Mouse (Mus musculus): Measurements from ENCODE around the gene Cfap157. TPM values are rescaled to one million over a fixed set of nuclear protein-coding genes. Genes with fewer than 3 reads are reported as not detected.

Gene Cfap157
- polyA plus RNA-seq, 1 experiment from 2014 or later, result 0.30 TPM

DNA sequence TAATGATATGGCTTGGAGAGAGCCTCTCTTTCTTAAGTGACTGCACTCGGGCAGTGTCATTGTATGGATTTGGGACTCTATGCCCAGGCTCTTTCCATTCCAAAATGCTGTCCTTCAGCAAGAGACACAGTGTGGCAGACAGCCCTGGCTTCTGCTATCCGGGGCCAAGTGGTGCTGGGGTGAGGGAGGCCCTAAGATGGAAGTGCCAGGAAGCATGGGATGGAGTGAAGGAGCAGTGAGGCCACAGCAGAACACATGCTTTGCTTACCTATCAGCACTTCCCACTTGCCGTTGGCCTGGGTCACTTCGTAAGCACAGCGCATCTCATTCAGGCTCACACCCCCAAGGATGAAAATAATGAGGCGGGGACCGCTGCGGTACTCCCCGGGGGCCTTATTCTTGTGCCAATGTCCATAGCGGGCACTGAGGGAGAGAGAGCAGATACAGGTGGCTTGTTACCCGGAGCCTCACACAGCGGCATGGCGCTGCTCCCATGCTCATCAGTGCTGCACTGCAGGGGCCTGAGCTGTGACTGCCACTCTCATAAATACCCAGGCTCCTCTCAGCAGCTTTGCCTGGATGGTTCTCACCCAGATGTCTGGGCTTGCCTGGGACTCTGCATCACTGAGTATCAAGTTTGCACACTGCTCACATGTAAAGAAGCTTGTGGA, 11.7 kb upstream of the Cfap157 start:
- Histone ChIP-seq H3K4me3 (ENCODE audit: low read depth, low read length) (no peak overlapping the region), H3K36me3 (ENCODE audit: control insufficient read depth, insufficient read depth, low read length) (peaks cover 9% of the 10 kb centered on the region; the same call in 1 of the 2 replicates), H3K9ac (ENCODE audit: low read depth, low read length) (no peak overlapping the region), H3K27me3 (replicated peaks; ENCODE audit: control insufficient read depth, insufficient read depth, low read length) (no peaks in the 10 kb centered on the region), H3K27ac (ENCODE audit: low read depth, low read length) (no peak overlapping the region), H3K9me3 (ENCODE audit: control insufficient read depth, low read length) (no peaks in the 10 kb centered on the region), H3K4me1 (replicated peaks; ENCODE audit: control insufficient read depth, insufficient read depth, low read length) (no peaks in the 10 kb centered on the region), H3K4me2 (no peak overlapping the region)
- 85% methylated on average over 13 of the region's 13 CpGs for WGBS
- DNase-seq (ENCODE audit: low spot score) (no peak), ATAC-seq (replicated peaks; ENCODE audit: low FRiP score) (no peak)

DNA sequence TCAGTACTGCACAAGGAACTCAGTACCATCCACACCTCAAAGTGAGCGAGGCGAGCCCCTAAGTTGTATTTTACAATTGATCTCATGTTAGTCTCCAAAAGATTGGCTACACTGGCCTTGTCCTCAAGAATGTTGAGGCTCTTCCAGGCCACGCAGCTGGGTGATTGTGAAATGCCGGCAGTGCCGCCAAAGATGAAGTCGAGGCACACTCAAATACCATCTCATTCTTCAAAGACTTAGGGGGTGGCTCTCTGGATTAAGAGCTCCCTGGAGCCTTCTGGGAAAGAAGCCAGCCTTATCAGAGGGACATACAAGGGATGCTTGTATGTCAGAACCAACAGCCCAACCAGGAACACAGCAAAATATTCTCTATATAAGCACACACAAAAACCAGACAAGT, 7.1 kb upstream of the Cfap157 start:
- Histone ChIP-seq H3K4me3 (ENCODE audit: low read depth, low read length) (no peak overlapping the region), H3K27me3 (replicated peaks; ENCODE audit: control insufficient read depth, insufficient read depth, low read length) (no peaks in the 10 kb centered on the region), H3K27ac (ENCODE audit: low read depth, low read length) (no peak overlapping the region), H3K36me3 (ENCODE audit: control insufficient read depth, insufficient read depth, low read length) (no peaks in the 10 kb centered on the region), H3K4me2 (no peak overlapping the region), H3K9ac (ENCODE audit: low read depth, low read length) (no peak overlapping the region), H3K4me1 (replicated peaks; ENCODE audit: control insufficient read depth, insufficient read depth, low read length) (peaks cover 3% of the 10 kb centered on the region; the same call in 1 of the 2 replicates), H3K9me3 (ENCODE audit: control insufficient read depth, low read length) (no peaks in the 10 kb centered on the region)
- DNase-seq (ENCODE audit: low spot score) (no peak), ATAC-seq (replicated peaks; ENCODE audit: low FRiP score) (no peak)
- WGBS, result 84% methylated on average over 6 of the region's 6 CpGs

DNA sequence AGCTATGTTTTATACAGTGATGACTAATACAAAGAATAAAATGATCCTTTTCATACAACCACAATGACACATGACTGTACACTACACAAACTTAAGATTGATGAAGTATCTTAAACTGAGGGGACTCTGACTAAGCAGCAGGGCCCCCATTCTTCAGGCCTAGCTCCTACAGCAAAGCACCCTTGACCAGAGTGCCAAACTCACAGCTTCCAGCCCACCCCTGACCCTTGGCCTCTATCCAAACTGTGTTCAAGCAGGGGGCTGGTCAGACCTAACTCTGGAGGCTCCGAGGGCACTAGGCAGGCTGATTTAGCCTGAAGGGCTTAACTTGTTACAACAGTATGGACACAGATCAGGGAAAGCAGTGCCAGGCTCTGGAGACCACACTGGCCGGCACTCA, 4.4 kb upstream of the Cfap157 start:
- ATAC-seq (replicated peaks; ENCODE audit: low FRiP score), result no peak
- Histone ChIP-seq H3K9ac (ENCODE audit: low read depth, low read length) (no peak overlapping the region), H3K36me3 (ENCODE audit: control insufficient read depth, insufficient read depth, low read length) (no peaks in the 10 kb centered on the region), H3K4me1 (replicated peaks; ENCODE audit: control insufficient read depth, insufficient read depth, low read length) (peaks cover 3% of the 10 kb centered on the region; the same call in 1 of the 2 replicates), H3K27ac (ENCODE audit: low read depth, low read length) (no peak overlapping the region), H3K4me3 (ENCODE audit: low read depth, low read length) (no peak overlapping the region), H3K27me3 (replicated peaks; ENCODE audit: control insufficient read depth, insufficient read depth, low read length) (no peaks in the 10 kb centered on the region), H3K4me2 (no peak overlapping the region), H3K9me3 (ENCODE audit: control insufficient read depth, low read length) (no peaks in the 10 kb centered on the region)
- WGBS, result 50% methylated on average over 2 of the region's 2 CpGs
- no peak for DNase-seq (ENCODE audit: low spot score)

DNA sequence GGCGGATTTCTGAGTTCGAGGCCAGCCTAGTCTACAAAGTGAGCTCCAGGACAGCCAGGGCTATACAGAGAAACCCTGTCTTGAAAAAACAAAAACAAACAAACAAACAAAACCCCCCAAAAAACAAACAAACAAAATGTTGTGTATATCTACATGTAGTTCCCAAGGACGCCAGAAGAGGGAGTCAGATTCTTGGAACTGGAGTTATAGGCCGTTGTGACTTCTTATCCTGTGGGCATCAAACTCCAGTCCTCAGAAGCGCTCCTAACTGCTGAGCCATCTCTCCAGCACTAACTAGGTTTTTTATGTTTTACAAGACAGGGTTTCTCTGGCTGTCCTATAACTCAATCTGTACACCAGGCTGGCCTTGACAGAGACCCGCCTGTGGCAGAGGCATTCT, 2.9 kb upstream of the Cfap157 start:
- no peaks in the 10 kb centered on the region for H3K27me3 ChIP-seq (replicated peaks; ENCODE audit: control insufficient read depth, insufficient read depth, low read length)
- H3K27ac ChIP-seq (ENCODE audit: low read depth, low read length), result no peak overlapping the region
- no peak for DNase-seq (ENCODE audit: low spot score)
- H3K4me2 ChIP-seq, result no peak overlapping the region
- H3K9me3 ChIP-seq (ENCODE audit: control insufficient read depth, low read length), result no peaks in the 10 kb centered on the region
- peaks cover 3% of the 10 kb centered on the region; the same call in 1 of the 2 replicates for H3K4me1 ChIP-seq (replicated peaks; ENCODE audit: control insufficient read depth, insufficient read depth, low read length)
- H3K9ac ChIP-seq (ENCODE audit: low read depth, low read length), result no peak overlapping the region
- no peaks in the 10 kb centered on the region for H3K36me3 ChIP-seq (ENCODE audit: control insufficient read depth, insufficient read depth, low read length)
- no peak overlapping the region for H3K4me3 ChIP-seq (ENCODE audit: low read depth, low read length)
- WGBS, result 47% methylated on average over 6 of the region's 6 CpGs
- ATAC-seq (replicated peaks; ENCODE audit: low FRiP score), result no peak

DNA sequence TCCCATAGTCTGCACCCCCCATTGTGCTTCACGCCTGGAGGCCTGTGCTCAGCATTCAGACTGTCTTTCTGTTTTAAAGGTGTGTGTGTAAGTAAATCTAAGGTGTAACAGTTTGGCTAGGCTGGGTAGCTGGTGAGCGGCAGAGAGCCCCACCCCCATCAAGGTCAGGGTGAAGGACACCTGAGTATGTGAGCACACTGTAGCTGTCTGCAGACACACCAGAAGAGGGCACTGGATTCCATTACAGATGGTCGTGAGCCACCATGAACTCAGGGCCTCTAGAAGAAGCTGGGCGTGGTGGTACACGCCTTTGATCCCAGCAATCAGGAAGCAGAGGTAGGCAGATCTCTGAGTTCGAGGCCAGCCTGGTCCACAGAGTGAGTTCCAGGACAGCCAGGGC, 2.5 kb downstream of the Cfap157 start:
- Histone ChIP-seq H3K36me3 (ENCODE audit: control insufficient read depth, insufficient read depth, low read length) (peaks cover 2% of the 10 kb centered on the region; the same call in 1 of the 2 replicates), H3K9me3 (ENCODE audit: control insufficient read depth, low read length) (no peaks in the 10 kb centered on the region), H3K4me2 (no peak overlapping the region), H3K27me3 (replicated peaks; ENCODE audit: control insufficient read depth, insufficient read depth, low read length) (no peaks in the 10 kb centered on the region), H3K27ac (ENCODE audit: low read depth, low read length) (no peak overlapping the region), H3K4me3 (ENCODE audit: low read depth, low read length) (no peak overlapping the region), H3K9ac (ENCODE audit: low read depth, low read length) (no peak overlapping the region), H3K4me1 (replicated peaks; ENCODE audit: control insufficient read depth, insufficient read depth, low read length) (no peaks in the 10 kb centered on the region)
- WGBS, result 67% methylated on average over 6 of the region's 6 CpGs
- DNase-seq (ENCODE audit: low spot score) (no peak), ATAC-seq (replicated peaks; ENCODE audit: low FRiP score) (no peak)

DNA sequence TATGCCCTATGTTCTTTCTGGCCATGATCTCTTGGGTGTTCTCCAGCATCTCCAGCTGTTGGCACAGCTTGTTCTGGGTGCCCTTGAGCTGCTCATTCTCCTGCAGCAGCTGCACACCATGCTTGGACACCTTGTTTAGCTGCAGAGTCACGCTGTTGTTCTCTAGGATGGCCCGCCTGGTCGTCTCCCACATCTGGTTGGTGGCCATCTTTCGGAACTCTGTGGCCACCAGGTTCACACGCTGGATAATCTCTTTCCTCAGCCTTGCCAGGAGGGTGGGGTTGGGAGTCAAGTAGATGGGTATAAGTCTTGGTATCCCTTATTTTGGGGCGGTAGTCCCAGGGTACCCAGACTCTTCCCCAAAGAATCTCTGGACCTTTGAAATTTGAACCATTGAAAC, 4.5 kb downstream of the Cfap157 start:
- no peak overlapping the region for H3K4me2 ChIP-seq
- ATAC-seq (replicated peaks; ENCODE audit: low FRiP score), result no peak
- 83% methylated on average over 6 of the region's 6 CpGs for WGBS
- peaks cover 2% of the 10 kb centered on the region; the same call in 1 of the 2 replicates for H3K36me3 ChIP-seq (ENCODE audit: control insufficient read depth, insufficient read depth, low read length)
- no peak for DNase-seq (ENCODE audit: low spot score)
- H3K4me3 ChIP-seq (ENCODE audit: low read depth, low read length), result no peak overlapping the region
- no peaks in the 10 kb centered on the region for H3K9me3 ChIP-seq (ENCODE audit: control insufficient read depth, low read length)
- H3K27me3 ChIP-seq (replicated peaks; ENCODE audit: control insufficient read depth, insufficient read depth, low read length), result no peaks in the 10 kb centered on the region
- no peak overlapping the region for H3K9ac ChIP-seq (ENCODE audit: low read depth, low read length)
- peaks cover 6% of the 10 kb centered on the region; the same call in 1 of the 2 replicates for H3K4me1 ChIP-seq (replicated peaks; ENCODE audit: control insufficient read depth, insufficient read depth, low read length)
- no peak overlapping the region for H3K27ac ChIP-seq (ENCODE audit: low read depth, low read length)

DNA sequence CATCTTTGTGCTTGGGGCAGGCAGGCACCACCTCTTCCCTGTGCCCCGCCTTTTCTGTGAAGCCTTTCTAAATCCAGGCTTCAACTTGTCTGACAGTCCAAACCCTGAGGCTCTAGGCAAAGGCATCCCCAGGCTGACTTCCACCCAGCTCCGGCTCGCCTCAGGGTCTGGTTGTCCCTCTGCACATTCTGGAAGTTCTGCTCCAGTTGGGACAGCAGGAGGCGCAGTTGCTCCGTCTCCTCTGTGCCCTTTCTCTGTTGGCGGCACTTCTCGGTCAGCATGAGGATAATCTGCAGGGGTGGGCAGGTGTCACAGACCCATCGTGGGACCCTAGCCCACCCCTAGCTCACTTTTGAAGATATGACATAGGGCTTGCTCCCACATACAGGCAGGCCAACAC, 5.1 kb downstream of the Cfap157 start:
- 26% methylated on average over 8 of the region's 8 CpGs for WGBS
- peaks cover 2% of the 10 kb centered on the region; the same call in 1 of the 2 replicates for H3K36me3 ChIP-seq (ENCODE audit: control insufficient read depth, insufficient read depth, low read length)
- ATAC-seq (replicated peaks; ENCODE audit: low FRiP score) (no peak), DNase-seq (ENCODE audit: low spot score) (peak; percentile 60)
- H3K9ac ChIP-seq (ENCODE audit: low read depth, low read length), result no peak overlapping the region
- peaks cover 6% of the 10 kb centered on the region; the same call in 1 of the 2 replicates for H3K4me1 ChIP-seq (replicated peaks; ENCODE audit: control insufficient read depth, insufficient read depth, low read length)
- no peaks in the 10 kb centered on the region for H3K9me3 ChIP-seq (ENCODE audit: control insufficient read depth, low read length)
- H3K4me3 ChIP-seq (ENCODE audit: low read depth, low read length), result no peak overlapping the region
- no peak overlapping the region for H3K27ac ChIP-seq (ENCODE audit: low read depth, low read length)
- no peaks in the 10 kb centered on the region for H3K27me3 ChIP-seq (replicated peaks; ENCODE audit: control insufficient read depth, insufficient read depth, low read length)
- no peak overlapping the region for H3K4me2 ChIP-seq

DNA sequence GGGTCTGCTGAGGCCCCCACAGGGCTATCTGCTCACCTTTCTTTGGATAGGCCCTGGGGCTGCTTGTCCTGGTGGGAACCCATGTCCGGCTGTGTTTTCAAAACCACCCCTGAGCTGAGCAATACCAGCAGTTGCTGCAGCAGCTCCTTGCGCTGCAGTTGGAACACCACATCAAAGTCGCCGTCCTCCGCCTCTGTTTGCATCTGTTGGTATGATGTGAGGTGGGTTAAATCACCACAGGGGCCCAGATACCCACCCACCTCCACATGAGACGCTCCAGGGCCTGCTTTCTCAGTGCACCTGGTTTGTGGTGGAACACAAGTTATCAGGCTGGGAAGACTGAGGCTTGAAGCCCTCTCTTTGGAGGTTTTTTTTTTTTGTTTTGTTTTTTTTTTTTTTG, 6.1 kb downstream of the Cfap157 start:
- WGBS, result 90% methylated on average over 6 of the region's 6 CpGs
- no peak overlapping the region for H3K27ac ChIP-seq (ENCODE audit: low read depth, low read length)
- peaks cover 6% of the 10 kb centered on the region; the same call in 1 of the 2 replicates for H3K4me1 ChIP-seq (replicated peaks; ENCODE audit: control insufficient read depth, insufficient read depth, low read length)
- H3K9me3 ChIP-seq (ENCODE audit: control insufficient read depth, low read length), result no peaks in the 10 kb centered on the region
- no peak overlapping the region for H3K9ac ChIP-seq (ENCODE audit: low read depth, low read length)
- H3K4me3 ChIP-seq (ENCODE audit: low read depth, low read length), result no peak overlapping the region
- ATAC-seq (replicated peaks; ENCODE audit: low FRiP score) (no peak), DNase-seq (ENCODE audit: low spot score) (no peak)
- H3K27me3 ChIP-seq (replicated peaks; ENCODE audit: control insufficient read depth, insufficient read depth, low read length), result no peaks in the 10 kb centered on the region
- no peak overlapping the region for H3K4me2 ChIP-seq
- peaks cover 2% of the 10 kb centered on the region; the same call in 1 of the 2 replicates for H3K36me3 ChIP-seq (ENCODE audit: control insufficient read depth, insufficient read depth, low read length)

DNA sequence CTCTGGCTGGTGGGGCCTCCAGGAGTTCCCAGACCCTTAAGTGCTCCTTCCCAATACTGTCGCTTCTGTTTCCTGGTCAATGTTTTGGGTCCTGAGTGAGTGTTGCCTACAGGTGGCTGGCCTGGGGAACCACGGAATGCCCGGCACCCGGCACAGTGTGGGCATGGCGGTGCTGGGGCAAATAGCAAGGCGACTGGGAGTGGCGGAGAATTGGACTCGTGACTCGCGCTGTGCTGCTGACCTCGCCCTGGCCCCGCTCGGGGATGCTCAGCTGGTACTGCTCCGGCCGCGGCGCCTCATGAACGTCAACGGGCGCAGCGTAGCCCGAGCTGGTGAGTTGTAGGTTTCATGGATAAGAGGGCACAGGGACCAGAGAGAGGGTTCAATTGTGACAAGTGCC, 8.0 kb downstream of the Cfap157 start:
- H3K4me2 ChIP-seq, result peak overlapping the region; percentile 85
- H3K9me3 ChIP-seq (ENCODE audit: control insufficient read depth, low read length), result no peaks in the 10 kb centered on the region
- peaks cover 14% of the 10 kb centered on the region for H3K4me1 ChIP-seq (replicated peaks; ENCODE audit: control insufficient read depth, insufficient read depth, low read length)
- ATAC-seq (replicated peaks; ENCODE audit: low FRiP score) (no peak; the same call in 1 of the 2 replicates), DNase-seq (ENCODE audit: low spot score) (no peak)
- H3K4me3 ChIP-seq (ENCODE audit: low read depth, low read length), result peak overlapping the region; percentile 54
- H3K27ac ChIP-seq (ENCODE audit: low read depth, low read length), result no peak overlapping the region
- WGBS, result 25% methylated on average over 22 of the region's 22 CpGs
- peak overlapping the region; percentile 37 for H3K9ac ChIP-seq (ENCODE audit: low read depth, low read length)
- no peaks in the 10 kb centered on the region for H3K27me3 ChIP-seq (replicated peaks; ENCODE audit: control insufficient read depth, insufficient read depth, low read length)
- H3K36me3 ChIP-seq (ENCODE audit: control insufficient read depth, insufficient read depth, low read length), result peaks cover 2% of the 10 kb centered on the region; the same call in 1 of the 2 replicates
